Mouse (Mus musculus) G1E (cell line): ENCODE data around the gene Ap2s1. TPM values are rescaled to one million over a fixed set of nuclear protein-coding genes. Genes with fewer than 3 reads are reported as not detected.
"Not testable (repeated sequence)": the region's sequence is repeated elsewhere in the genome, so short reads cannot be mapped to it uniquely, and the experiment has no call there.

Experiments
- ATAC-seq: 2 replicates; pipeline ENCODE4 v1.8.0; 2016; ENCODE audit warnings: mild to moderate bottlenecking; ENCODE audit not compliant: insufficient number of reproducible peaks, poor library complexity, low FRiP score, severe bottlenecking; ENCODE audit errors: extremely low read depth
- DNase-seq: peaks from one replicate; pipeline ENCODE4 v3.0.0; 2012; ENCODE audit warnings: low spot score
- H3K27me3 ChIP-seq: 2 replicates; pipeline ENCODE4 v1.6.1; 2012; ENCODE audit warnings: mild to moderate bottlenecking, low read length, inconsistent platforms; ENCODE audit not compliant: insufficient read depth
- H3K36me3 ChIP-seq: replicated peaks from 2 replicates; pipeline ENCODE3; 2012; ENCODE audit warnings: mild to moderate bottlenecking, inconsistent platforms
- H3K4me1 ChIP-seq: 2 replicates; pipeline ENCODE4 v1.6.1; 2012; ENCODE audit warnings: low read depth, low read length, inconsistent platforms, mixed read lengths; ENCODE audit not compliant: insufficient read depth
- H3K4me3 ChIP-seq: 2 replicates; pipeline ENCODE4 v1.5.1; 2012; ENCODE audit warnings: low read depth, mild to moderate bottlenecking, inconsistent platforms, low read length, moderate library complexity, mixed read lengths
- H3K9me3 ChIP-seq: replicated peaks from 2 replicates; pipeline ENCODE4 v1.6.1; 2012; ENCODE audit warnings: inconsistent platforms
- CTCF ChIP-seq: IDR thresholded peaks from 2 replicates; pipeline ENCODE4 v1.5.1; 2012; ENCODE audit warnings: low read depth, low read length, inconsistent platforms, mixed read lengths
- GATA1 ChIP-seq: IDR thresholded peaks from 2 replicates; pipeline ENCODE4 v1.6.1; 2012; ENCODE audit warnings: borderline replicate concordance, low read length, inconsistent platforms, mixed read lengths
- GATA2 ChIP-seq: IDR thresholded peaks from 2 replicates; pipeline ENCODE4 v1.6.1; 2012; ENCODE audit warnings: low read depth, low read length, inconsistent platforms, borderline replicate concordance
- POLR2AphosphoS5 ChIP-seq: IDR thresholded peaks from 2 replicates; pipeline ENCODE4 v1.6.1; 2012; ENCODE audit warnings: low read depth, low read length, inconsistent platforms; ENCODE audit not compliant: insufficient replicate concordance
- TAL1 ChIP-seq: conservative IDR thresholded peaks from 2 replicates; pipeline ENCODE4 v1.6.1; 2012; ENCODE audit warnings: low read depth, low read length, inconsistent platforms, mixed read lengths
- polyA plus RNA-seq: library from polyadenylated mRNA; stranded (reverse); fragments of >175 nt; gene quantifications from 2 replicates; pipeline ENCODE4 v1.2.3, GENCODE M21; 2012
- total RNA-seq, 2 experiments: library from RNA; stranded (forward) in 1 of 2; stranded (reverse) in 1 of 2; fragments of 200-1000 nt in 1 of 2; fragments of >200 nt in 1 of 2; fragmentation: Nextera tagmentation in 1 of 2; gene quantifications; 2 replicates each; pipeline ENCODE4 v1.2.3; 2014 to 2017

Ap2s1 gene
- total and polyA plus RNA-seq, 3 experiments, result 71.1 to 373 (median 97.6) TPM

DNA sequence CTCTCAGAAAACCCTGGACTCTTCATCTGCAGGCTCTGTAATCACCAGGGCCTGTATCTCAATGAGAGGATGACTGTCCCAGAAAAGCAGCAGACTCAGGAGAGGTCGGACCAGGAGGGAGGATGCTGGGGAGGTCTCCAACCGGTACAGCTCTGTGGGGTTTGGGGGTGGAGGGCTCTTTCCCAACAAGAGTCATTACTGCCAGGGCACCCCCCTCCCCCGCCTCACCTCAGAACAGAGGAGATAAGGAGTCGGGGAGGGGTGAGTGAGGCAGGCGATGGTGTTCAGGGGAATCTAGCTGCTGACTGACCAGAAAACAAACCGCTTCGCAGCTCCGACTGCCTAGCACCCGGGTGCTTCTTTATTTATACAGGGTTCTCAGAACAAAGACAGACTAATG is 30.0 kb upstream of the Ap2s1 start:
- H3K27me3 ChIP-seq, result peaks cover 15% of the 10 kb centered on the region
- no peak overlapping the region for H3K4me3 ChIP-seq
- H3K36me3 ChIP-seq, result no peaks in the 10 kb centered on the region
- ATAC-seq (no peak), DNase-seq (no peak)
- no peaks in the 10 kb centered on the region for H3K4me1 ChIP-seq
- TF ChIP-seq TAL1, result no peak
- TF ChIP-seq GATA2, result no peak
- no peak for TF ChIP-seq GATA1
- no peak for TF ChIP-seq POLR2AphosphoS5
- no peak for TF ChIP-seq CTCF
- no peaks in the 10 kb centered on the region for H3K9me3 ChIP-seq

DNA sequence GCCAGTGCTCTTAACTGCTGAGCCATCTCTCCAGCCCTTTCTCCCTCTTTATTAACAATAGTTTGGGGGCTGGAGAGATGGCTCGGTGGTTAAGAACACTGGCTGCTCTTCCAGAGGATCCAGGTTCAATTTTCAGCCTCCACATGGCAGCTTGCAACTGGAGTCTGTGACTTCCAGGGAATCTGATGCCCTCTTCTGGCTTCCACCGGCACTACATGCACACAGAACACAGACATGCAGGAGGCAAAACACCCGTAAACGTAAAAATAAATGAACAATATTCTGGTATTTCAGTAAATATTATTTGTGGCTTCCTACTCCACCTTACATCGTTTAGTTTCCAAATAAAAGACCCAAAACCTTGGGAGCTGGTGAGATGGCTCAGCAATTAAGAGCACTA is 27.6 kb upstream of the Ap2s1 start:
- no peaks in the 10 kb centered on the region for H3K4me1 ChIP-seq
- TF ChIP-seq GATA1 (no peak), TAL1 (no peak), CTCF (no peak), GATA2 (no peak), POLR2AphosphoS5 (no peak)
- H3K4me3 ChIP-seq, result no peak overlapping the region
- H3K27me3 ChIP-seq, result peaks cover 15% of the 10 kb centered on the region
- no peaks in the 10 kb centered on the region for H3K9me3 ChIP-seq
- no peak for ATAC-seq
- H3K36me3 ChIP-seq, result no peaks in the 10 kb centered on the region
- no peak for DNase-seq

DNA sequence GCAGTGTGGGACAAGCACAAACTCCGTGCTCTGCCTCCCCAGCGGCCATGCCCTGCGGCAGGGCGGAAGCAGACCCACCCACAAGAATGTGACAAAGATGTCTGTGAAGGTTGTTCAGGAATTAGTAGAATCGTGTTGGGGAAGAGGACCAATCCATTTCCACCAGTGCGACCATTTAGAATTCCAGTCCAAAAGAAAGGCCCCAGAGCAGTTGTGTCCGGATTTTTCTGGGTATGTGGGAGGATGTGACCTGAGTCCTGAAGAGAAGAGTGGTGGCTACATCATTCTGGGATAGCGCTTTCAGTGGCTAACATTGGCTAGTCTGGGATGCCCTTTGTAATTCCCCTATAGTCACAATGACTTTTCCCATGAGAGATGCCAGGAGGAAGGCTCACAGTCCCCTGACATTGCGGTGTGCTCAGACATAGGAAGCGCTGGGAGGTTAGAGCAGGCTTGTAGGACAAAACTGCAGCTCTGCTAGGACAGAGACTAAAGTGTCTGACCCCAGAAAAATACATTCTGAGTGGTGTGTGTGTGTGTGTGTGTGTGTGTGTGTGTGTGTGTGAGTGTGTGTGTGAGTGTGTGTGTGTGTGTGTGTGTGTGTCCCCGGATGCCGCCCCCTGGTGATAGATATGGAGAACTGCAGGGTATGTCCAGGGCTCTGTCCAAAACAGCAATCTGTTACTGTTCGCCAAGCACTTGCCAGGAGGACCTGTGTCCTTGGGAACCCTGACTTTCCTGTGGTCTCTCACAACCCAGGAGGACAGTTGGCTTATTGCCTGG is 25.4 kb upstream of the Ap2s1 start:
- H3K4me1 ChIP-seq, result no peaks in the 10 kb centered on the region
- DNase-seq, result no peak
- no peak overlapping the region for H3K4me3 ChIP-seq
- no peaks in the 10 kb centered on the region for H3K36me3 ChIP-seq
- no peak for ATAC-seq
- H3K27me3 ChIP-seq, result peaks cover 6% of the 10 kb centered on the region; the same call in 1 of the 2 replicates
- no peaks in the 10 kb centered on the region for H3K9me3 ChIP-seq
- TF ChIP-seq CTCF (no peak), GATA1 (no peak), TAL1 (no peak), GATA2 (no peak), POLR2AphosphoS5 (no peak)

DNA sequence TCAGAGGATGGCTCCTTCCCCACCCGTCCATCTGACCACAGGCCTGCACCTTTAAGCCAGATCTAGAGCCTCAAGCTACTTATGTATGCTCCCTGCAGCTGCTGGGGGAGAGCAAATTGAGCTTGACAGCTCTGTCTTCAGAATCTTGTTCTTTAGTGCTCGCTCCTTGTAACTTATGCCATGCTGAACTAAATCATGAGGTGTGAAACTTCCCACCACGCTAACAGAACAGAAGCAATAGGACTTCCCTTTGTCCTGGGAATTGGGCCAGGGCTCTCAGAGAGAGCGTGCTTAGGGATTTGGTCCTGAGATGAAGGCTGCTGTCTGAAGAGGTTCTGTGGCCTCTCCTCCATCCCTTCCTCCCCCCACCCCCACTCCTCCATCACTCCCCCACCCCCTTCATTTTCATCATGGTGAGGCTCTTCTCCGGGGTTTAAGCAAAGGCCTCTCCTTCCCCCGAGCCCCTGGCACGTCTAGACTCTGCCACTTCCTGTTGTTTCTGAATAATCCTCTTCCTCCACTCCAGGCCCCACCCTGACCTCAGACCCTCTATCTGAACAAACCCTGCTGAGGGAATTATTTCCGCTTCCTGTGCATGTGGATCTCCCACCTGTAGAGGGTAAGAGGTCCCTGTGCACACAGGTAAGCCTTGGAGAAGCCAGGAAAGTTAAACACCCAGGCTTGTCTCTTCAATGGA is 21.6 kb upstream of the Ap2s1 start:
- DNase-seq, H3K4me1 ChIP-seq, H3K4me3 ChIP-seq, H3K36me3 ChIP-seq, H3K9me3 ChIP-seq, H3K27me3 ChIP-seq, ATAC-seq: not testable (repeated sequence)

DNA sequence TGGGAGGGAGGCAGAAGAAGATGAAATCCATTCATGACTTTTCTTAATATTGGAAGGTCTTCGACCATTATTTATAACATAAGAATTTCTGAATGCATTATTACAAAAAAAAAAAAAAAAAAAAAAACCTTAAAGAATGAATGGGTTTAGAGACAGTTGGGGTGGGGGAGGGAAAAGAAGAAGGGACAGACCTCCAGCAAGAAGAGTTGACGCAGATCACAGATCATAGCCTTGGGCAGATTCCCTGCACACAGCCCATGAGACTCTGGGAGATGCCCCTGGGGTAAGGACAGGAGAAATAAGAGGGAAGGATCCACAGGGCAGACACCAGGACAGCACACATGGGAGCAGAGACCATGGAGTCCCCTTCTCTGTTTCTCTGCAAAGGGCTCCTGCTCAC is 16.6 kb upstream of the Ap2s1 start, which contains the start of gene Ceacam9:
Gene Ceacam9, plus strand, starts transcription at position 301 of the 400 bp plus-strand sequence.
- DNase-seq (no peak), ATAC-seq (no peak)
- Histone ChIP-seq H3K27me3 (peaks cover 12% of the 10 kb centered on the region), H3K4me1 (no peaks in the 10 kb centered on the region), H3K36me3 (no peaks in the 10 kb centered on the region), H3K4me3 (no peak within 1 kb of the TSS), H3K9me3 (no peaks in the 10 kb centered on the region)
- no peak for TF ChIP-seq TAL1
- TF ChIP-seq POLR2AphosphoS5, result no peak
- TF ChIP-seq GATA1, result no peak
- no peak for TF ChIP-seq CTCF
- TF ChIP-seq GATA2, result no peak

DNA sequence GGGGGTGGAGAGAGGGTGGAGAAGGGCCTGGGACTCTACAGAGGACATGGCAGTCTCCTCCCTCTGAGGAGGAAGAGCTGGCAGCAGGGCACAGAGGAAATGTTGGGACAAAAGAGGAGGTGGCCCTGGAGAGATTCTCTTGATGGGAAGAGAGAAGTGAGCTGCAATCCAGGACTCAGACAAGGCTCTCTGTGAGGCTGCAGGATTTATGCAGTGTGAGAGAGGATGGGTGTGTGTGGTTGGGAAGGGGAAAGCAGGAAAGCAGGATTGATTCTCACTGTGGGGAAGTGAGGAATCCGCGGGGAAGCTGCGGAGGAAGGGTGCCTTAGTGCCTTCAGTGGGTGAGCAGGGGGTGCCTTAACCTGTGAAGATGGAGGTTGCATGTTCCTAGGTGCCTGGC is 15.7 kb upstream of the Ap2s1 start:
- peaks cover 12% of the 10 kb centered on the region for H3K27me3 ChIP-seq
- not testable (repeated sequence) for H3K4me3 ChIP-seq, H3K4me1 ChIP-seq, DNase-seq, H3K9me3 ChIP-seq, ATAC-seq, H3K36me3 ChIP-seq
